Mouse (Mus musculus) left cerebral cortex, postnatal 4 days (tissue): Measurements from ENCODE around the gene Grk4. TPM values are rescaled to one million over a fixed set of nuclear protein-coding genes. Genes with fewer than 3 reads are reported as not detected.
"Not testable (repeated sequence)": the region's sequence is repeated elsewhere in the genome, so short reads cannot be mapped to it uniquely, and the experiment has no call there.

Experiments used
- DNase-seq: peaks from one replicate; pipeline ENCODE4 v3.0.0-alpha.2; 2022
- intact Hi-C: fragments of 180-260 bp; cut with DNase I; formaldehyde crosslinking; loops from one replicate; pipeline ENCODE4 v1.15.1; 2025
- total RNA-seq, 2 experiments: library from RNA; stranded (reverse); gene quantifications; 2 replicates each; pipeline ENCODE4 v1.2.3; 2021

The Grk4 gene
- total RNA-seq, 2 experiments from 2014 or later, result 6.2 to 6.5 TPM

GRCm38 (mm10) chr5:34695521-34695920, 35.3 kb downstream of the Grk4 start:
- no peak for DNase-seq
- intact Hi-C loops, result no loop called here

- intact Hi-C loops, result no loop called here
- DNase-seq, result no peak
Measured at GRCm38 (mm10) chr5:34708436-34708835, 48.3 kb downstream of the Grk4 start.

GRCm38 (mm10) chr5:34714371-34714770, 54.2 kb downstream of the Grk4 start:
- intact Hi-C loops, result not testable (repeated sequence)

GRCm38 (mm10) chr5:34714816-34715215, 54.6 kb downstream of the Grk4 start:
- intact Hi-C loops, result no loop called here
- DNase-seq, result no peak

More at GRCm38 (mm10) chr5:34714371-34714770, 54.2 kb downstream of the Grk4 start:
- not testable (repeated sequence) for DNase-seq

- intact Hi-C loops, result no loop called here
- DNase-seq, result peak; percentile 16
Measured at GRCm38 (mm10) chr5:34729141-34729540, 69.0 kb downstream of the Grk4 start.

GRCm38 (mm10) chr5:34730255-34730654, 70.1 kb downstream of the Grk4 start:
- no peak for DNase-seq
- intact Hi-C loops, result no loop called here

- intact Hi-C loops, result loop anchor here (5.0 kb wide), 1 partner anchor 84 kb away; no protein-coding TSS in a partner anchor
- DNase-seq, result no peak
Measured at GRCm38 (mm10) chr5:34751477-34751876, 91.3 kb downstream of the Grk4 start.

GRCm38 (mm10) chr5:34758762-34759161, 98.6 kb downstream of the Grk4 start:
- DNase-seq, result no peak
- intact Hi-C loops, result no loop called here

GRCm38 (mm10) chr5:34760850-34761508, 100.8 kb downstream of the Grk4 start:
- intact Hi-C loops, result no loop called here
- peak; percentile 21 for DNase-seq

- intact Hi-C loops, result no loop called here
Measured at GRCm38 (mm10) chr5:34761509-34761908, 101.3 kb downstream of the Grk4 start, which contains the start of gene Htt. Gene Htt, plus strand, starts transcription at chr5:34761740.

GRCm38 (mm10) chr5:34761934-34762611, 101.9 kb downstream of the Grk4 start:
- peak; percentile 45 for DNase-seq
- intact Hi-C loops, result no loop called here

More at GRCm38 (mm10) chr5:34761509-34761908, 101.3 kb downstream of the Grk4 start, which contains the start of gene Htt:
- peak; percentile 98 for DNase-seq

- intact Hi-C loops, result no loop called here
Measured at GRCm38 (mm10) chr5:34771818-34772217, 111.6 kb downstream of the Grk4 start.

GRCm38 (mm10) chr5:34772696-34773245, 112.6 kb downstream of the Grk4 start:
- intact Hi-C loops, result no loop called here
- DNase-seq, result no peak

More at GRCm38 (mm10) chr5:34771818-34772217, 111.6 kb downstream of the Grk4 start:
- no peak for DNase-seq

GRCm38 (mm10) chr5:34773392-34773791, 113.2 kb downstream of the Grk4 start:
- intact Hi-C loops, result no loop called here
- no peak for DNase-seq

- intact Hi-C loops, result no loop called here
- no peak for DNase-seq
Measured at GRCm38 (mm10) chr5:34785027-34785426, 124.8 kb downstream of the Grk4 start.

- intact Hi-C loops, result no loop called here
- no peak for DNase-seq
Measured at GRCm38 (mm10) chr5:34791141-34791540, 131.0 kb downstream of the Grk4 start.

GRCm38 (mm10) chr5:34800292-34800953, 140.2 kb downstream of the Grk4 start:
- DNase-seq, result no peak
- intact Hi-C loops, result no loop called here
